Mouse (Mus musculus) layer of hippocampus, adult 18-20 months (tissue): ENCODE data around the gene Rasgrp2. TPM values are rescaled to one million over a fixed set of nuclear protein-coding genes. Genes with fewer than 3 reads are reported as not detected.

Experiments used
- total RNA-seq, 2 experiments: library from RNA; stranded (reverse); gene quantifications; 2 replicates each; pipeline ENCODE4 v1.2.3; 2021

Rasgrp2 gene
- total RNA-seq, 2 experiments from 2014 or later: 29.4 to 32.4 TPM

Other genes with a start within 250 kb of the Rasgrp2 start
- not detected for gene Majin, start 215.0 kb upstream of the Rasgrp2 start, total RNA-seq
- gene Gpha2, start 173.0 kb upstream of the Rasgrp2 start, total RNA-seq: not detected
- gene Ppp2r5b, start 163.5 kb upstream of the Rasgrp2 start, total RNA-seq: 100 to 1,000 TPM; 133 TPM
- 10 to 100 TPM; 34.0 to 34.2 TPM for gene Atg2a, start 157.7 kb upstream of the Rasgrp2 start, total RNA-seq
- 10 to 100 TPM; 86.6 to 88.0 TPM for gene Ehd1, start 122.6 kb upstream of the Rasgrp2 start, total RNA-seq
- gene Cdc42bpg, start 92.9 kb upstream of the Rasgrp2 start, total RNA-seq: 1 to 10 TPM; 4.8 to 5.6 TPM
- gene Men1, start 64.4 kb upstream of the Rasgrp2 start, total RNA-seq: 10 to 100 TPM; 63.0 to 71.3 TPM
- 10 to 100 TPM; 82.2 to 89.6 TPM for gene Map4k2, start 58.2 kb upstream of the Rasgrp2 start, total RNA-seq
- gene Sf1, start 35.6 kb upstream of the Rasgrp2 start, total RNA-seq: 100 to 1,000 TPM; 196 to 207 TPM
- gene Pygm, start 14.9 kb upstream of the Rasgrp2 start, total RNA-seq: 10 to 100 TPM; 26.4 to 27.2 TPM
- gene Nrxn2, start 19.4 kb downstream of the Rasgrp2 start, total RNA-seq: 100 to 1,000 TPM; 415 to 436 TPM
- gene Slc22a12, start 143.7 kb downstream of the Rasgrp2 start, total RNA-seq: under 1 TPM; 0.28 to 0.72 TPM